Mouse (Mus musculus) G1E-ER4 (cell line): ENCODE results near the gene Zfp446. TPM values are rescaled to one million over a fixed set of nuclear protein-coding genes. Genes with fewer than 3 reads are reported as not detected.
A peak's percentile ranks its signal among the peaks of the same experiment; 100 is the strongest.

Source experiments
- GATA1 ChIP-seq: IDR thresholded peaks from one replicate; pipeline ENCODE4 v1.8.0; 2012; ENCODE audit warnings: low read length, inconsistent platforms
- polyA plus RNA-seq: library from polyadenylated mRNA; stranded (reverse); fragments of >175 nt; gene quantifications from 2 replicates; pipeline ENCODE4 v1.2.3, GENCODE M21; 2012

Zfp446 gene
- polyA plus RNA-seq, 1 experiment: 5.9 TPM

DNA sequence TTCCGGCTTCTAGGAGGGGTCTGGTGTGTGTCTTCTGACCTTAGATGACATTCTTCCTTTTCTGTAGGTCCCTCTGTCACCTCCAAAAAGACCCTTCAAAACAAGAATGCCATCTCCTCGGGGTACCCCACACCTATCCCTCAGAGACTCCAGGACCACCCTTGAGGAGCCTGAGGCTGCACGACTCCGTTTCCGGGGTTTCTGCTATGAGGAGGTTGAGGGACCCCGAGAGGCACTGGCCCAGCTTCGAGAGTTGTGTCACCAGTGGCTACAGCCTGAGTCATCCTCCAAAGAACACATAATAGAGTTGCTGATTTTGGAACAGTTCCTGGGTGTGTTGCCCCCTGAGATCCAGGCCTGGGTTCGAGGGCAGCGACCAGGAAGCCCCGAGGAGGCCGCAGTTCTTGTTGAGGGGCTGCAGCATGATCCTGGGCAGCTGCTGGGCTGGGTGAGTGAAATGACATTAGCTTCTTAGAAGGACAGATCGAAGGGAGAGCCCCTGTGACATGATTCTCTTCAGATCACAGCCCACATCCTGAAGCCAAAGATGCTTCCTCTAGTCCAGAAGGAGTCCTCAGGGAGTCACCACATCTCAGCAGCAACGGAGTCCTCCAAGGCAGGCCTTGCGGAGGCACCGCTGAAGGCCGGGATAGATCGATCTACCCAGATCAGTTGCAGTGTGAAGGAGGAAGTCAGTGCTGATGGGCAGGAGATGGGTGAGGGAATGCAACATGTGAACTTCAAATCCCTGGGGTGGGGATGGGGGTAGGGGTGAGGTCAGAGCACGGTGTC is 1.5 kb downstream of the Zfp446 start:
- TF ChIP-seq GATA1: no peak

DNA sequence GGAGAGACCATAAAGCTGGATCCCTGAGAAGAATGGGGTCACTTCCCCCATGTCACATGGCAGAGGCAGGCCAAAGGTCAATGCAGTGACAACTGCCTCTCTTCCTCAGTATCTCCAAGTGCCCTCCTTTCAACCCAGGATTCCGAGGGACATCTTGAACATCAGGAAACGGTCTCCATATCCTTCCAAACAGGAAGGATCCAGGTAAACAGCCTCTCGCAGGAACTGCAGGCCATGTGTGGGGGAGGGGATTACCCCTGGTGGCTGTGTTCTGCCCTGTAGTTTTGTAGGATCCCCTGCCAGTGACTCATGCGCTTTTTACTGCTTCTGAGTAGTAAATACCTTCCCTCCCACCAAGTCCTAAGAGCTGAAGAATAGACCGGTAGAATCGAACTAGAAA is 2.1 kb downstream of the Zfp446 start:
- no peak for TF ChIP-seq GATA1

DNA sequence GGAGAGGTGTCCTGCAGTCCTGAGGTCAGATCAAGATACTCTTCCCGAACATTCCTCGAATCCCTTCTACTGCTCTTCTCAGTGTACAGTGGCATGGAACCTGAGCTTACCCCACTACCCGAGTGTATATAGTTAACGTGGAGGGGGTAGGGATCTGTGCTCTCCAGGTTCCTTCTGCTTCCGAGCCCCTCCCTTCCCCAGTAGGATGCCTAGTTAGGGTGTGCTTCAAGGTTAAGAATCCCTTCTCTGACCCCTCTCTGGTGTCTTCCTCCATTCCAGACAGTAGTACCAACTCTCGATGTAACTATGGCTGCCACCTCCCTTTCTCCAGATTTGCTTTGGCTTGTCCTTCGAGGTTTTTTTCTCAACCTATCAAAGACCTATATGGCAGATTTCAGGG is 2.6 kb downstream of the Zfp446 start:
- no peak for TF ChIP-seq GATA1

DNA sequence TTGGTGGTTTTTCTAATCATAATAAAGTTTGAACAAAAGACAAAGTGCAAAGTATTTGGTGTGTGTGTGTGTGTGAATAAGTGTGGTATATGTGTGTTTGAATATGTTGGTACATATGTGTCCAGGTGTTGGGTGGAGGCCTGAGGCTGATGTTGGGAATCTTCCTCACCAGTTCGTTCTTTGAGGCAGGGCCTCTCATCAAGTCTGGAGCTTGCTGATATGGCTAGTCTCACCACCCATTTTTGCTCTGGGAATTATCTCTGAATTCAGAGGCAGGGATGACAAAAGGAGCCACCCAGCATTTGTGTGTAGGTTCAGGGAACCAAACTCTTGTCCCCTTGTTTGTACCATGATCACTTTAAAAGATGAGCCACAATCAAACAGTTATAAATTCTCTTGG is 8.1 kb downstream of the Zfp446 start:
- no peak for TF ChIP-seq GATA1

DNA sequence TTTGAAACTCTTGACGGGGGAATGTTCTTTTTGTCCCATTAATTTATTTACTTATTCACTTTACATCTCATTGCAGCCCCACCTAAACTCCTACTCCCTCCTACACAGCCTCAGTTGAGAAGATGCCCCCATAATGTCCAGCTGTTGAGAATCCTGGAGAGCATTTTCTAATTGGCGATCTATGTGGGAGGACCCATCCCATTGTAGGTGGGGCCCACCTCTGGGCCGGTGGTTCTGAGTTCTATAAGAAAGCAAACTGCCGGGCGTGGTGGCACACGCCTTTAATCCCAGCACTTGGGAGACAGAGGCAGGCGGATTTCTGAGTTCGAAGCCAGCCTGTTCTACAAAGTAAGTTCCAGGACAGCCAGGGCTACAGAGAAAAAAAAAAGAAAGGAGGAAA is 9.3 kb downstream of the Zfp446 start:
- no peak for TF ChIP-seq GATA1

DNA sequence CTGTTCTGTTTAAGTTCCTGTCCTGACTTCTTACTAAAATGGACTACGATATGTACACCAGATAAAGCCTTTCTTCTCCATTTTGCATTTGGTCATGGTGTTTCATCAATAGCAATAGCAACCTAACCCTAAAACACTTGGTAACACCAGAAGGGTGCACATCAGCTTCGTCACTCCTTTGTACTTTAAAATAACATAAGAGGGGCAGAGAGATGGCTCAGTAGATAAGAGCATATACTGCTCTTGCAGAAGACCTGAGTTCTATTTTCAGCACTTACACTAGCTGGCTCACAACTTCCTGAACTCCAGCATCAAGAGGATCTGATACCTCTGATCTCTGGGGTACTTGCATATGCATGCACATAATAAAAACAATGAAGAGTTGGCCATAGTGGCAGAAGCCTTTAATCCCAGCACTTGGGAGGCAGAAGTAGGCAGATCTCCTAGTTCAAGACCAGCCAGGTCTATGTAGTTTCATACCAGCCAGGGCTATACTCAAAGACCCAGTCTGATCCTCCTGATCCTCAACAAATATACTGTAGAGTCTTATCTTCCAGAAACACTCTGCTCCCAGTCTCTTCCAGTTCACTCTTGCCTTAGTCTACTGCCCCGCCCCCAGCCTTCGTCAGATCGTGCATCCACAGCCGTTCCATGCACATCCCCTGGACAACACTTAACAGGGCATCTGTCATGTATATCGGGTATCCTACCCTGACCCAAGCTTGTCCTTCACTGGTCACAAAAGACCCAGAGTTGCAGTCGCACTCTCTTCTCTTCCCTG is 10.0 kb downstream of the Zfp446 start:
- peak; percentile 17 for TF ChIP-seq GATA1

DNA sequence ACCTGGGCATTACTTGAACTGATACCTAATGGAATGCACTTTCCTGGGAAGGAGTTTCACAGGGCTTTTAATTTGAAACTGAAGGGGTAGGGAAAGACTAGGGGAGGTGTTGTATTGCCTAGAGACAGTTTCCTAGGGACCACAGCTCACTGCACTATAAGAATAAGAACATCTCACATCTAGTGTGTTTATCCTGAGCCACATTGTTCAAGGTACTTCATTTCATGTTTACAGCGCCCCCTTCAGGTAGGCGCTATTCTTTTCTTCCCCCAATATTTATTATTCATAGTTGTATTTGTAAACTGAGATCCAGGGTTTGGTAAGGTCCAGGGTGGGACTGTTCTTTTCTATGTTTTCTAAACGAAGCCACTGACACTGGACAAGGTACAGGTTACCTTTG is 14.6 kb downstream of the Zfp446 start:
- TF ChIP-seq GATA1: no peak

DNA sequence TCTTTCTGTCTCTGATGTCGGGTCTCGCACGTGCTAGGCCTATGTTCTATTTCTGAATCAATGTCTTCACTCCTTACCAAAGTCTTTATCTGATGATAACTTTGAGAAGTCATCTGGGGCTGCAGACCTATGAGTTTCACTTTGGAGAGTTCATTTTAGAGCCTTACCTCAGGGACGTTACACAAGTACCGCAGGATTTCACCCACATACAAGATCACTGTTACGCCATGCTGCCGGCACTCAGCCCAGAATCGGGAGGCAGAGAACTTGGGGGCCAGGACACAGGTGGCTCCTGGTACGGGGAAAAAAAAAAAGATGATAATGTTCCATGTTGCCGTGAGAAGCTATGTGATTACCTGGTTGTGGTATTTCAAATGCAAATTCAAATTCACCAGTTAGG is 15.5 kb downstream of the Zfp446 start:
- no peak for TF ChIP-seq GATA1

DNA sequence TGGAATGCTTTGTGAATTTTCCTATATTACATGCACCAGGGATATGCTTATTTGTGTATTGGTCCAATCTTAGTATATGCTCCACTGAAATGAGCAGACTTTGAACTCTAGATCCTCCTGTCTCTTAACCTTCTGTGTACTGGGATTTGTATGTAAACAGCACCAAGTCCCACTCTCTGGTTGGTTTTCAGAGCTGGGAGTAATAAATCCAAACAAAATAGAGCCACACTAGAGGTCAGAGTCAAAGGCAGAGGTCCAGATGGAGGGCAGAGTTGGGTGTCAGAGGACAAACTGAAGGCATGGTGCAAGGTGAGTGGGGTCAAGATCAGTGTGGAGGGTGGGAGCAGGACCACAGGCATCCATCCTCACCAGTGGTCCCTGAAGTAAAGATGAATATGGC is 18.2 kb downstream of the Zfp446 start:
- no peak for TF ChIP-seq GATA1

DNA sequence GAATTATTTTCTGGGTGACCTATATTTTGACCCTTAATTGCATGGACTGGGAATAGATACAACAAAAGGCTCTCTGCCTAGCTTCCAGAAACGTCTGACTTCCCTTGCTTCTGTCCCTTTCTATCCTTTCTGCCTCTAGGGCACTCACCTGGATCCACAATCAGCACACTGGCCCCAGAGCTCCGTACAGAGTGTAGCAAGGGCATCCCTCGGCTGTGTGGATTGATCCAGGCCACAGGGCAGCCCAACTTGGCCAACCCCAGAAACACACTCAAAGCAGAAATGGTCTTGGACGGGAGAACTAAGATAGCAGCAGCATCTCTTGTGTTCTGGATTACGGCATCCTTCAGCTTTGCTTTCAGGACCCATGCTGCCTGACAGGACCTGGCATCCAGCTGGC is 19.6 kb downstream of the Zfp446 start:
- no peak for TF ChIP-seq GATA1

DNA sequence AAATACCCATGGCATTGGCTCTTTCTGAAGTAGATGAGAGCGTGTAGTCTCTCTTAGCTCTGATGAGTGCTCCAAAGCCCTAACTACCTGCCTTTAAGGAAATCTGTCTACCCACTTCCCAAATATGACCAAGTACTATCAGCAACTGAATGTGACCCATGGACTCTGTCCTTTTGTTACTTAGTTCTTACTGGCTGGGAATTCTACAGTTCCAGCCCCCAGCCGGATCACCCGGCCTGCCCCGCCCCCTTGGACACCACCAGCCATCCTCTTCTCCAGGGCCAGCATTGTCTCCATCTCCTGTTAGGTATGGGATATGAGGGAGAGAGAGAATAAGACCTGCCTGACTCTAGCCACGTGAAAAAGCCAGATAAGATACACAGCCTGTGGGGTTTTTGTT is 20.4 kb downstream of the Zfp446 start, which contains the start of gene Slc27a5:
TSS of gene Slc27a5 (minus strand) at position 140 of the 400 bp plus-strand sequence.
- TF ChIP-seq GATA1: no peak

DNA sequence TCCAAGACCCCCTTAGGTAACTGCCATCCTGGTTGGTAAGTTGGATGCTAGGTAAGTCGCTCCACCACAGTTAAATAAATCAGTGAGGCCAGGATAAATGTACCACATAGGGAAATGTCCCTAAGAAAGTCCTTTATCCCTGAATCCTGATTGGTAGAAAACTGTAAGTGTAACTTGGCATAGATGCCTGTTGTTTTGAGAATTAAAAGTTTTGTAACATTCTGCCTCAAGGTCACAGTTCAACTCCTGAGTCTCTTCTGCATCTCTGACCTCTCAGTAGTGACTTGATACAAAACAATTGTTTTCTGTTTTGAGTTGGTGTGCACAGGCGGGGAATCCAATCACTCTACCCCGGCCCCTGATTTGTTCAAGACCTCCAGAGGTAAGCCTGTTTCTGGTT is 21.2 kb downstream of the Zfp446 start, which contains the start of gene Trim28:
TSS of gene Trim28 (plus strand) at position 264 of the 400 bp plus-strand sequence.
- TF ChIP-seq GATA1: no peak

DNA sequence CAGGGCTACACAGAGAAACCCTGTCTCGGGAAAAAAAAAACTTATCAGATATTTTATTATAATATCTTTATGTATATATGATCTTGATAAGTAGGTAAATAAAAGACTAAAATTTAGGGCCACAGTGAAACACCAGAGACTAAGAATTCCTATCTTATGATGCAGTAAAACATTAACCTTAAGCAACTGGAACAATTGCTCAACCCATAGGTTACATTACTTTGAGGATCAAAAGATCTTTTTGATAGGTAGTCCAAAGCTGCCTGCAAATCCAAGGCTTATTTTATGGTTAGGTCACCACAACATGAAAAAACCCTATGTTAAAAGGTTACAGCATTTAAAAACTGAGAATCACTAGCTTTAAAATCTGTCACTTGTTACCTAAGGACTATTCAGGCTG is 23.9 kb downstream of the Zfp446 start:
- TF ChIP-seq GATA1: no peak

DNA sequence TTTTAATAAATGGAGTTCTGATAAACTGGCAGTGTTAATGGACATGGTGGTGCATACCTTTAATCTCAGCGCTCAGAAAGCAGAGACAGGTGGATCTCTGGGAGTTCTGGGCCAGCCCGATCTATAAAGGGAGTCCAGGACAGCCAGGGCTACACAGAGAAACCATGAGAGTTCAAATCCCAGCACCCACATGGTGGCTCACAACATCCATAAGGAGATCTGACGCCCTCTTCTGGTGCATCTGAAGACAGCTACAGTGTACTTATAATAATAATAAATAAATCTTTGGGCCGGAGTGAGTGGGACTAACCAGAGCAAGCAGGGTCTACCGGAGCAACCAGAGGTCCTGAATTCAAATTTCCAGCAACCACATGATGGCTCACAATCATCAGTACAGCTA is 25.7 kb downstream of the Zfp446 start:
- TF ChIP-seq GATA1: no peak

DNA sequence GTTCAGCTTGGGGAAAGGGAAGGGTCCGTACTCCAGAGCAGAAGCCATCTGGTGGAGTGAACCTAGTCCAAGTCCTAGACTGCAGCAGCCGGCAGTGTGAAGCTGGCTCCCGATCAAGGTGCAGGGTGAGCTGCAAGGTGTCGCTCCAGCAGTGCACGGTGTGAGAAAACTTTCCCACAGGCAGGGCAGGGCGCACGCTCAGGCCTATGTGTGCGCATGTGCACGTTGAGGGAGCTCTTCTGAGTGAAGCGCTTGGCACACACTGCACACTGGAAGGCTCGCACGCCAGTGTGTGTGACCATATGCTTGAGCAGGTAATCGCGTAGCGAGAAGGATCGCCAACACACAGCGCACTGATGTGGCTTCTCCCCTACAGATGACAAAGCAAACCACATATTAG is 28.4 kb downstream of the Zfp446 start:
- TF ChIP-seq GATA1: no peak

DNA sequence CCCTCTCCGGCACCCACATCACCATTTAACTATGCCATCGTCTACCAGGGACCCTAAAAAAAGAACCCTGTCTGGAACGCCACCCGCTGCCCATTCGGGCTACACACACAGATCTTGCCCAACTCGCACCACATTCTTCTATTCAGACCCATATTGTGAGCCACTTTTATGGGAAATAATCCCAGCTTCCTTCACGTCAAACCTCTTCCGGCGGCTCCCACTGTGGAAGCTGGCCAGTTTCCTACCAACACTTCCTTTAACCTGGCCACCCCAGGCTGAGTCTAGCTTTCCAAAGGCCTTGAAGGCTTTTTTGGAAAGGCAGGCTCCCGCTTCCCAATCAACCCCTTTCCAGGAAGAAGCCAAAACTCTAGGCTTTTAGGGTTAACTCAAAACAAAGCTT is 28.9 kb downstream of the Zfp446 start:
- TF ChIP-seq GATA1: no peak
